Mouse (Mus musculus) neural tube, embryonic 13.5 days (tissue): ENCODE measurements around the gene Pin4. TPM values are rescaled to one million over a fixed set of nuclear protein-coding genes. Genes with fewer than 3 reads are reported as not detected.

Experiments
- ATAC-seq: fragments of 200-750 bp; cut with Nextera tagmentation; 2 replicates; pipeline ENCODE4 v1.8.0; 2017; ENCODE audit warnings: low read depth, mild to moderate bottlenecking, moderate TSS enrichment, moderate library complexity
- H3K27ac ChIP-seq: fragments of 300-500 bp; sonication (generic); replicated peaks from 2 replicates; pipeline ENCODE4 v1.5.1; 2015; ENCODE audit warnings: moderate library complexity, mild to moderate bottlenecking, inconsistent platforms
- H3K27me3 ChIP-seq: fragments of 300-500 bp; sonication (generic); 2 replicates; pipeline ENCODE4 v1.6.1; 2015; ENCODE audit warnings: mild to moderate bottlenecking, inconsistent platforms
- H3K36me3 ChIP-seq: fragments of 300-500 bp; sonication (generic); 2 replicates; pipeline ENCODE4 v1.6.1; 2015; ENCODE audit warnings: mild to moderate bottlenecking, inconsistent platforms
- H3K4me1 ChIP-seq: fragments of 300-500 bp; sonication (generic); replicated peaks from 2 replicates; pipeline ENCODE4 v1.6.1; 2015; ENCODE audit warnings: inconsistent platforms
- H3K4me2 ChIP-seq: fragments of 300-500 bp; sonication (generic); 2 replicates; pipeline ENCODE4 v1.6.1; 2015; ENCODE audit warnings: inconsistent platforms, mild to moderate bottlenecking, moderate library complexity
- H3K4me3 ChIP-seq: fragments of 300-500 bp; sonication (generic); 2 replicates; pipeline ENCODE4 v1.5.1; 2015; ENCODE audit warnings: mild to moderate bottlenecking, inconsistent platforms
- H3K9ac ChIP-seq: fragments of 300-500 bp; sonication (generic); 2 replicates; pipeline ENCODE4 v1.6.1; 2015; ENCODE audit warnings: moderate library complexity, mild to moderate bottlenecking, inconsistent platforms
- H3K9me3 ChIP-seq: fragments of 300-500 bp; sonication (generic); 2 replicates; pipeline ENCODE4 v1.6.1; 2016; ENCODE audit warnings: inconsistent platforms
- WGBS: fragments of 180-500 bp; shearing (Covaris S2); methylation state at CpG from one replicate; pipeline ENCODE4 v1.1.7; 2015; 5-methylcytosine and 5-hydroxymethylcytosine counted together
- polyA plus RNA-seq: library from polyadenylated mRNA; unstranded; fragments of >200 nt; fragmentation: Nextera tagmentation; extraction: Ambion mirVana; gene quantifications from 2 replicates; pipeline ENCODE4 v1.2.1, GENCODE M21; 2015

Pin4 gene
- polyA plus RNA-seq, result 77.1 and 97.1 TPM in 2 replicates

DNA sequence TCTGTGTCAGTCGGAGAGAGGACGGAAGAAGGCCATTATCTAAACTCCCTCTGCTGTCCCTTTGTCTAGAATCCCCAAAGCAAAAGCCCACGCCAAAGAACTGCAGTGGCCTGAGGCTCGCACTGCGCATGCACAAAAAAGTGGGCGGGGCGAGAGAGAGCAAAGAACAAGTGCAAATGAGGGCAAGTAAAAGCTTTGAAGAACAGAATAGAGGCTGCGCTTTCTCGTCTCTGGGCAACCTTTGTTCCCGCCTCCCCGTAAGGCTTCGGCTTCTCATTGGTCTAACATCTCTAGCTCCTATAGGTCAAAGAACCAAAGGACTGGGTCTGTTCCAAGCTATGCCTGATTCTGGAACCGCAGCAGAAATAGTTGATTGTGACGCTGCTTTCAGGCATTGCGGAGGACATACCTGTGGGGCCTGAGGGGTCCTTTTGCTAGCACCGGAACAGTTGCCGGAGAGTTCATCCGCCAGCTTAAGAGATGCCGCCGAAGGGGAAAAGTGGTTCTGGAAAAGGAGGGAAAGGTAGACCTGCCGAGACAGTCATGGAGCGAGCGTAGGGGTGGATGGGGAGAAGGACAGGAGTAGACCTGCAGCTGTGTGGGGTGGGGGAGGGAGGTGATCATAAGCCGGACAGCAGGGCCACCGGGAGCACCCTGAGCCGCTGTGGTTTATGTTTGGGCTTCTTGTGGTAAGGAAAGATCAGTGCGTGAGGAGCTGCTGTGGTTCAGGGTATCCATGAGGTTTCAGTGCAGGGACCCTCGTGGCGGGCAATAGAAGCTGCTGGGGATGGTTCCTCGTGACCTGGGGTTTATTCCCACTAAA lies at the start of gene Pin4:
Gene Pin4, plus strand, starts transcription at position 406 of the 823 bp plus-strand sequence.
- no peaks in the 10 kb centered on the region for H3K9me3 ChIP-seq
- WGBS, result 13% methylated on average over 30 of the region's 30 CpGs
- peak within 1 kb of the TSS; percentile 84 for H3K27ac ChIP-seq
- peaks cover under 1% of the 10 kb centered on the region for H3K27me3 ChIP-seq
- H3K36me3 ChIP-seq, result peaks cover 17% of the 10 kb centered on the region; the same call in 1 of the 2 replicates
- H3K4me1 ChIP-seq, result peaks cover 6% of the 10 kb centered on the region
- peak within 1 kb of the TSS; percentile 66 for H3K4me2 ChIP-seq
- peak within 1 kb of the TSS; percentile 62 for H3K4me3 ChIP-seq
- ATAC-seq, result peak; percentile 99
- peak within 1 kb of the TSS; percentile 74 for H3K9ac ChIP-seq

DNA sequence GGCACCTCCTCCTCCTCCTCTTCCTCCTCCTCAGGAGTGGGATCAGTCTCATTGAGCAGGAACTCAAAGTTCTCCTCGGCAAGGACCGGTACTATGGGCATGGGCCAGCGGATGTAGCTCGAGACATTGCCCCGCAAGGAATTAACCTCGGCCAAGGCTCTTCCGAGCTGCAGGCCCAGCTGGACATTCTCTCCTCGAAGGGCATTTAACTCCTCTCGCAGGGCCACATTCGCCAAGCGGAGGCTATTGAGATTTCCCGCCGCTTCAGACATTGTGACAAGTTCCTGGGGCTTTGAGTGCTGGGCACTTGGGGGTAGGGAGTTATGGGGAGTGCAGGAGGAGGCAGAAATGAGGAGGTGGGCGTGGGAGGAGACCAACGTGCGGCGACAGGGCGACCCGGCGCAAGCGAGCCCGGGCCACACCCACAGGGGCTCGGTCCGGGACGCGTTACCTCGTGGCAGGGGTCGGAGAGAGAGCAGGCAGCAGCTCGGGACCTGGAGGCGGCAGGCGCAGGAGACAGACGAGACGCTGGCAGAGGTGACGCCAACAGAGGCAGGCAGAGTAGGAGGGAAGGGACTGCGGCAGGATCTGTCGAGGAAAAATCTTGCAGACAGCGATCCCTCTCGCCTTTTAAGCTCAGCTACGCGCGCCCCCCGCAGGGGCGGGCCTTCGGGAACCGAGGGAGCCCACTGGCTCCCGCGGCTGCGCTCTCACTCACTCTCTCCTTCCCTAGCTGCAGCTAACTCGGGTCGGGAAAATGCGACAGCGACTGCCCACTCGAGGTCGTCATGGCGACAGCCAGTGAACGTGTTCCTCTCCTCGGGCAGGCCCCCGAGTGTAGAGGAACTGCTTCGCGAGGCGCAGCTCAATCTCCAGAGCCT lies 48.4 kb upstream of the Pin4 start, which contains the start of gene Rtl5:
Gene Rtl5, minus strand, starts transcription at position 714 of the 881 bp plus-strand sequence.
- H3K4me1 ChIP-seq, result peaks cover 45% of the 10 kb centered on the region
- peak within 1 kb of the TSS; percentile 83 for H3K27ac ChIP-seq
- peak within 1 kb of the TSS; percentile 74 for H3K9ac ChIP-seq
- H3K9me3 ChIP-seq, result no peaks in the 10 kb centered on the region
- H3K4me3 ChIP-seq, result peak within 1 kb of the TSS; percentile 55
- WGBS, result 16% methylated on average over 54 of the region's 61 CpGs
- no peaks in the 10 kb centered on the region for H3K36me3 ChIP-seq
- ATAC-seq, result peak; percentile 94
- peaks cover 5% of the 10 kb centered on the region for H3K27me3 ChIP-seq
- H3K4me2 ChIP-seq, result peak within 1 kb of the TSS; percentile 63

GRCm38 (mm10) chrX:102071517-102071916 lies 47.7 kb upstream of the Pin4 start:
- no peaks in the 10 kb centered on the region for H3K9me3 ChIP-seq
- 9% methylated on average over 2 of the region's 2 CpGs for WGBS
- peak overlapping the region; percentile 74 for H3K9ac ChIP-seq
- H3K27ac ChIP-seq, result peak overlapping the region; percentile 83
- no peaks in the 10 kb centered on the region for H3K36me3 ChIP-seq
- peak overlapping the region; percentile 63 for H3K4me2 ChIP-seq
- peak overlapping the region; percentile 55 for H3K4me3 ChIP-seq
- peaks cover 5% of the 10 kb centered on the region for H3K27me3 ChIP-seq
- peaks cover 42% of the 10 kb centered on the region for H3K4me1 ChIP-seq
- ATAC-seq, result peak; percentile 29

GRCm38 (mm10) chrX:102073605-102074325 lies 45.5 kb upstream of the Pin4 start:
- H3K27ac ChIP-seq, result no peak overlapping the region
- H3K36me3 ChIP-seq, result no peaks in the 10 kb centered on the region
- peaks cover 23% of the 10 kb centered on the region for H3K4me1 ChIP-seq

DNA sequence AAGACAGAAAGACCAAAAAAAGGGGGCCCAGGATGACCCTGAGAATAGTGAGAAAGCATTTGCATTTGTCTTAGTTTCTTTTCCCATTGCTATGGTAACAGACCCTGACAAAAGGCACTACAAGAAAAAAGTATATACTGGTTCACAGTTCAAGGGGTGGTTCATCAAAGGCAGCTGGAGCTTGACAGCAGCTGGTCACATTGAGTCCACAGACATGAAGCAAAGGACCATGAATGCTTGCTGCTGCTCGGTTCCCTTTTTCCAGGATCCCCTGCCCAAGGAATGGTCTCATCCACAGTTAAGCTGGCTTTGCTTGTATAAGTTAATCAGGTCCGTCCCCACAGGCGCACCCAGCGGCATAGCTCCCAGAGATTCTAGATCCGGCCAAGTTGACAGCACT lies 44.8 kb upstream of the Pin4 start:
- Histone ChIP-seq H3K4me2 (no peak overlapping the region), H3K27ac (no peak overlapping the region), H3K4me1 (peaks cover 20% of the 10 kb centered on the region), H3K36me3 (no peaks in the 10 kb centered on the region), H3K27me3 (no peaks in the 10 kb centered on the region; the same call in none of the 2 replicates), H3K9me3 (no peaks in the 10 kb centered on the region), H3K9ac (no peak overlapping the region), H3K4me3 (no peak overlapping the region)
- WGBS, result 47% methylated on average over 5 of the region's 5 CpGs
- no peak for ATAC-seq

More at GRCm38 (mm10) chrX:102073605-102074325, 45.5 kb upstream of the Pin4 start:
- H3K9me3 ChIP-seq, result no peaks in the 10 kb centered on the region
- H3K9ac ChIP-seq, result no peak overlapping the region
- ATAC-seq, result no peak
- H3K4me2 ChIP-seq, result no peak overlapping the region
- H3K27me3 ChIP-seq, result no peaks in the 10 kb centered on the region; the same call in none of the 2 replicates
- 58% methylated on average over 14 of the region's 14 CpGs for WGBS
- H3K4me3 ChIP-seq, result no peak overlapping the region

- Histone ChIP-seq H3K4me1 (peaks cover 13% of the 10 kb centered on the region), H3K27me3 (no peaks in the 10 kb centered on the region; the same call in none of the 2 replicates), H3K4me2 (no peak overlapping the region), H3K9me3 (no peaks in the 10 kb centered on the region), H3K36me3 (no peaks in the 10 kb centered on the region), H3K27ac (no peak overlapping the region), H3K9ac (no peak overlapping the region), H3K4me3 (no peak overlapping the region)
- ATAC-seq, result no peak
- WGBS, result 75% methylated on average over 4 of the region's 4 CpGs
Observed at GRCm38 (mm10) chrX:102075158-102075557, 44.1 kb upstream of the Pin4 start.

DNA sequence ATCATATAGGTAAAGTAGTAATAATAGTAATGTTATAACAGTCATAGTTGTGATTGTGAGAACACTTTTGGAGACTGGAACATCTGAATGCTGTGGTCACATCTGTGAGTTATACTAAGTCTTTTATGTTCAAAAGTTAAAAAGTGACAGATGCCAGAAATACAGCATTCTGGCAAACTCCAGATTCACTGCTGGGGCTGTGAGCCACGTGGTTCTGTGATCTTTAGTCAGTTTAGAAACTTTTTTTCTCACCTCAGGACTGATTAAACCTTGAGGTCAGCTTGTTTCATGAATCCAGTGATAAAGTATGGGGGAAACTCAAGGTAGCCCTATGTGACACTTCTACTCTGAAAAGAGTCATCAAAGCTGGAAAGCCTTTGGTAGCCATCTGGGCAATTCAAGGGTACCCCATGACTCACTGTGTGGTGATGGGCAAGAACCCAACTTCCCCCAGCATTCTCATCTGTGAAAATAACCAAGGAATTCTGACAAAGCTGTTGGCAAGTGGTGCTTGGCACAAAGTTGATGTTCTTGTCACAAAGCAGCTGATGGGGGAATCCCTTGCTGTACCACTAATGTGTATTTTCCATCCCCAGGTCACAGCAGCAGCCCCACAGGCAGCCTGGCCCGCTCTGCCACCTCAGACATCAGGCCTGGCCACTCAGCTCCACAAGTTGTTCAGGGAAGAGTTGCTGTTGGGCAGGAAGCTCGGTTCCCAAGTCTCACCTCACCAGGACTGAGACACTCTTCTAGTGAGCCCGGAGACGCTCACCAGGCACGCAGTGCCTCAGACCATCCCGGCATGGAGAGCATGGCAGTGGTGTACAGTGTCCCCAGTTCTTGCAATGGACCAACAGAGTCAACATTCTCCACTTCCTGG lies 42.1 kb upstream of the Pin4 start:
- H3K36me3 ChIP-seq, result no peaks in the 10 kb centered on the region
- no peak overlapping the region for H3K4me2 ChIP-seq
- 87% methylated on average over 7 of the region's 7 CpGs for WGBS
- H3K9me3 ChIP-seq, result no peaks in the 10 kb centered on the region
- ATAC-seq, result no peak
- no peak overlapping the region for H3K27ac ChIP-seq
- no peak overlapping the region for H3K9ac ChIP-seq
- H3K4me1 ChIP-seq, result peaks cover 17% of the 10 kb centered on the region
- H3K27me3 ChIP-seq, result no peaks in the 10 kb centered on the region; the same call in none of the 2 replicates
- no peak overlapping the region for H3K4me3 ChIP-seq

- peak; percentile 30; the same call in 1 of the 2 replicates for ATAC-seq
- Histone ChIP-seq H3K27ac (peak overlapping the region; percentile 91), H3K4me3 (no peak overlapping the region), H3K27me3 (peaks cover 17% of the 10 kb centered on the region), H3K4me1 (peaks cover 26% of the 10 kb centered on the region), H3K36me3 (no peaks in the 10 kb centered on the region), H3K9me3 (no peaks in the 10 kb centered on the region), H3K9ac (no peak overlapping the region), H3K4me2 (peak overlapping the region; percentile 24)
- WGBS, result 48% methylated on average over 10 of the region's 10 CpGs
Observed at GRCm38 (mm10) chrX:102081076-102081475, 38.2 kb upstream of the Pin4 start.

GRCm38 (mm10) chrX:102081573-102082279 lies 37.5 kb upstream of the Pin4 start:
- peak overlapping the region; percentile 91 for H3K27ac ChIP-seq
- peaks cover 26% of the 10 kb centered on the region for H3K4me1 ChIP-seq
- no peaks in the 10 kb centered on the region for H3K36me3 ChIP-seq
- H3K9me3 ChIP-seq, result no peaks in the 10 kb centered on the region
- 0 out of 2 replicates have a peak overlapping the region, but pooled peaks have one; percentile 12 for H3K9ac ChIP-seq
- peak; percentile 97 for ATAC-seq
- no peak overlapping the region for H3K4me3 ChIP-seq
- WGBS, result 23% methylated on average over 7 of the region's 7 CpGs
- H3K4me2 ChIP-seq, result peak overlapping the region; percentile 24
- H3K27me3 ChIP-seq, result peaks cover 17% of the 10 kb centered on the region

DNA sequence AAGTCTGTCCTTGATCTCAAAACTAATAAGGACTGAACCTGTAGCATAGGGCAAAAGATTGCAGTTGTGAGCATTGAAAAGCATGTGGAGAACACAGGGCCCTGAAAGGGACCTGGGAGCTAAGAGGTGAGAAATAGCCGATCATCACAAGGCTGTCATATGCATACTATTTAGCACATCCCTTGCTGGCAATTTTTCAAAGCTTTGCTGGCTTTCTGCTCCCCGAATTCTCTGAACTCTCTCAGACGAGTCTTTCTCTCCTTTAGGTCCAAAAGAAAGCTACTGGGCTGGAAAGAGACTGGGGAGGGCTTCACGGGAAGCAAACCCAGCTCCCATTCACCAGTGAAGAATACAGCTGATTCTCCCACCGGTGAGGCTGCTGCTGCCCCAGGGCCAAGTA lies 36.9 kb upstream of the Pin4 start:
- Histone ChIP-seq H3K9me3 (no peaks in the 10 kb centered on the region), H3K4me3 (no peak overlapping the region), H3K27ac (peak overlapping the region; percentile 91), H3K4me2 (peak overlapping the region; percentile 20; the same call in 1 of the 2 replicates), H3K36me3 (no peaks in the 10 kb centered on the region), H3K4me1 (peaks cover 26% of the 10 kb centered on the region), H3K27me3 (peaks cover 22% of the 10 kb centered on the region), H3K9ac (0 out of 2 replicates have a peak overlapping the region, but pooled peaks have one; percentile 12)
- WGBS, result 28% methylated on average over 5 of the region's 5 CpGs
- peak; percentile 54 for ATAC-seq
